Mouse (Mus musculus) midbrain, embryonic 14.5 days (tissue): ENCODE data around the gene Xdh. TPM values are rescaled to one million over a fixed set of nuclear protein-coding genes. Genes with fewer than 3 reads are reported as not detected.
A peak's percentile ranks its signal among the peaks of the same experiment; 100 is the strongest.

ENCODE experiments used
- ATAC-seq: fragments of 200-750 bp; cut with Nextera tagmentation; 2 replicates; pipeline ENCODE4 v1.8.0; 2017; ENCODE audit warnings: moderate number of reproducible peaks, moderate library complexity; ENCODE audit not compliant: low FRiP score, low TSS enrichment
- DNase-seq: peaks from one replicate; pipeline ENCODE4 v3.0.0-alpha.2; 2015
- H3K27ac ChIP-seq: fragments of 300-500 bp; sonication (generic); replicated peaks from 2 replicates; pipeline ENCODE4 v1.5.1; 2014; ENCODE audit warnings: mild to moderate bottlenecking, low read depth, low read length, moderate library complexity
- H3K27me3 ChIP-seq: fragments of 300-500 bp; sonication (generic); 2 replicates; pipeline ENCODE4 v1.6.1; 2014; ENCODE audit warnings: low read length, control low read depth, mixed read lengths; ENCODE audit not compliant: control insufficient read depth, insufficient read depth
- H3K36me3 ChIP-seq: fragments of 300-500 bp; sonication (generic); 2 replicates; pipeline ENCODE4 v1.6.1; 2014; ENCODE audit warnings: low read length, control low read depth; ENCODE audit not compliant: control insufficient read depth, insufficient read depth
- H3K4me1 ChIP-seq: fragments of 300-500 bp; sonication (generic); 2 replicates; pipeline ENCODE4 v1.6.1; 2014; ENCODE audit warnings: mild to moderate bottlenecking, antibody characterized with exemption, low read length, control low read depth; ENCODE audit not compliant: control insufficient read depth, insufficient read depth
- H3K4me2 ChIP-seq: fragments of 300-500 bp; sonication (generic); 2 replicates; pipeline ENCODE4 v1.6.1; 2014; ENCODE audit warnings: mild to moderate bottlenecking, low read length, moderate library complexity
- H3K4me3 ChIP-seq: fragments of 300-500 bp; sonication (generic); replicated peaks from 2 replicates; pipeline ENCODE4 v1.5.1; 2014; ENCODE audit warnings: low read depth, low read length
- H3K9ac ChIP-seq: fragments of 300-500 bp; sonication (generic); replicated peaks from 2 replicates; pipeline ENCODE4 v1.6.1; 2014; ENCODE audit warnings: mild to moderate bottlenecking, low read length, moderate library complexity
- H3K9me3 ChIP-seq: fragments of 300-500 bp; sonication (generic); 2 replicates; pipeline ENCODE4 v1.6.1; 2016; ENCODE audit warnings: low read length, control low read depth, mixed read lengths; ENCODE audit not compliant: control insufficient read depth
- WGBS: fragments of 180-500 bp; shearing (Covaris S2); extraction: QIAGEN DNeasy Blood & Tissue Kit; methylation state at CpG from one replicate; pipeline ENCODE4 v1.1.7; 2014; 5-methylcytosine and 5-hydroxymethylcytosine counted together
- polyA plus RNA-seq: library from polyadenylated mRNA; unstranded; fragments of >200 nt; fragmentation: Nextera tagmentation; extraction: Ambion mirVana; gene quantifications from 2 replicates; pipeline ENCODE4 v1.2.1, GENCODE M21; 2014

Xdh gene
- polyA plus RNA-seq, 1 experiment from 2014 or later, result 0.30 TPM

DNA sequence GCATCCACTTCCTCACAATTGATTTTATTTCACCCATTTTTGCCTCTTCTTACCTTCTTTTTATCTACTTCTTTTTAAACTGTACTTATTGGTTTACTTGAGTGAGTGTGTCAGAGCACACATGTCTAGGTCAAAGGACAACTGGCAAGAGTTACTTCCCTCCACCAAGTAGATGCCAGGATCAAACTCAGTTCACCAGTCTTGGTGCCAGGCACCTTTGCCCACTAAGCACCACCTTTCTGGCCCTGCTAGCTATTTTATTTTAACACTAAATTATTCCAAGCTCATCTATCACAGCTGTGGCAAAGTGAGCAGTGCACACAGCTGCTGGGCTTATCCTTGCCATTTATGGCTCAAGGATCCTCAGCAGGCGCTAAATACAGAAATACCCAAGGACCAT, 46.9 kb downstream of the Xdh start:
- H3K36me3 ChIP-seq, result no peaks in the 10 kb centered on the region
- WGBS, result 83% methylated on average over 1 of the region's 1 CpGs
- H3K4me1 ChIP-seq, result no peaks in the 10 kb centered on the region
- no peak overlapping the region for H3K4me3 ChIP-seq
- DNase-seq (no peak), ATAC-seq (no peak)
- no peak overlapping the region for H3K9ac ChIP-seq
- no peak overlapping the region for H3K27ac ChIP-seq
- no peak overlapping the region for H3K4me2 ChIP-seq
- no peaks in the 10 kb centered on the region for H3K9me3 ChIP-seq
- H3K27me3 ChIP-seq, result no peaks in the 10 kb centered on the region

DNA sequence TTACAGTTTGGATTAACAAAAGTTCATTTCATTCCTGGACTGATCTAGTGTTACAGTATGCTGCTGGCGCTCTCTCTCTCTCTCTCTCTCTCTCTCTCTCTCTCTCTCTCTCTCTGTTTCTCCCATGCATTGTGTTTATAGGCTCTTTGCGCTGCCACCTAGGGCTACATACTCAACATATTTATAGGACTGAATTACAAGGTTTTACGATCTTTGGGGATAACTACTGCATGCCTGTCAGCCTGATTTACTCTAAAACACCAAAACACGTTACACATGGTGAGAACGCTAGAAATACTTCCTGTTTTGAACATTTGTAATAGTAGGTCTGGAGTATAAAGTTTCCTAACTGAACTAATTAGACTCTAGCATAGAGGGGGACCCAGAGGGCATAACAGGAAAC, 47.8 kb downstream of the Xdh start:
- ATAC-seq (no peak), DNase-seq (no peak)
- Histone ChIP-seq H3K9ac (no peak overlapping the region), H3K4me3 (no peak overlapping the region), H3K4me2 (no peak overlapping the region), H3K27me3 (no peaks in the 10 kb centered on the region), H3K9me3 (no peaks in the 10 kb centered on the region), H3K27ac (no peak overlapping the region), H3K4me1 (no peaks in the 10 kb centered on the region), H3K36me3 (no peaks in the 10 kb centered on the region)
- WGBS, result 68% methylated on average over 5 of the region's 5 CpGs

DNA sequence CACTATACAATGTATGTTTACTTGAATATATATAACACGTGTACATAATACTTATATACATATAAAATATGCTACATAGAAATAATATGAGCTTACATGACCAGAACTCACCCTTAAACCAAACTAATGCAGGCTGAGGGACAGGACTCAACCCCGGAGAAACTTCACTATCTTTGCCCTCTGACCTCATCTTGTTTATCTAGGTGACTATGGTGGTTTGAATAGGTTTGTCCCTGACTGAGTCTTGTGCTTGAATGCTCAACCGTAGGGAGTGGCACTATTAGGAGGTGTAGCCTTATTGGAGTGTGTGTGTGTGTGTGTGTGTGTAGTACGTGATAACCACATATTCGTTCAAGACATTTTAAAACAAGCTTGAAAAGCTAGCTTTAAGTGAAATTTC, 55.6 kb downstream of the Xdh start:
- Histone ChIP-seq H3K27me3 (no peaks in the 10 kb centered on the region), H3K4me1 (no peaks in the 10 kb centered on the region), H3K27ac (no peak overlapping the region), H3K9me3 (no peaks in the 10 kb centered on the region), H3K4me3 (no peak overlapping the region), H3K4me2 (no peak overlapping the region), H3K9ac (no peak overlapping the region), H3K36me3 (no peaks in the 10 kb centered on the region)
- ATAC-seq, result no peak
- 89% methylated on average over 5 of the region's 5 CpGs for WGBS
- DNase-seq, result no peak

DNA sequence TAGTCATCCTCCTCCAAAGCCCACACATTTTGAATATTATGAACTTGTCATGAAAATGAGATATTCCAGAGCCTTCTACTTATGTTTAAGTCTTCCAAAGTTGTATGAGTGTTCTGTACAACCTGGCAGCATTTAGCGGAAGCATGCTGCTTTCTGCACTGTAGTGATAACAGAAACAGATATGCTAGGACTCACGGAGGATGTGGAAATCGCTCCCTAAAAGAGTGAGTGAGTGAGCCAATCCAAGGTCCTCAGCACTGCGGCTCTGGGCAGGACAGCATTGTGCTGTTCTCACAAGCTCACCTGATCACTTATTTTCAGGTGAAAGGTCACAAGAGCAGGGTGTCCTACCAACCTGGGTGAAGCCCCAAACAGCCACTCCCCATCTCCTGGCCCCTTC, 56.2 kb downstream of the Xdh start:
- ATAC-seq (no peak), DNase-seq (no peak)
- Histone ChIP-seq H3K9ac (no peak overlapping the region), H3K4me2 (no peak overlapping the region), H3K4me3 (no peak overlapping the region), H3K27ac (no peak overlapping the region), H3K27me3 (no peaks in the 10 kb centered on the region), H3K9me3 (no peaks in the 10 kb centered on the region), H3K4me1 (no peaks in the 10 kb centered on the region), H3K36me3 (no peaks in the 10 kb centered on the region)
- 96% methylated on average over 4 of the region's 4 CpGs for WGBS

DNA sequence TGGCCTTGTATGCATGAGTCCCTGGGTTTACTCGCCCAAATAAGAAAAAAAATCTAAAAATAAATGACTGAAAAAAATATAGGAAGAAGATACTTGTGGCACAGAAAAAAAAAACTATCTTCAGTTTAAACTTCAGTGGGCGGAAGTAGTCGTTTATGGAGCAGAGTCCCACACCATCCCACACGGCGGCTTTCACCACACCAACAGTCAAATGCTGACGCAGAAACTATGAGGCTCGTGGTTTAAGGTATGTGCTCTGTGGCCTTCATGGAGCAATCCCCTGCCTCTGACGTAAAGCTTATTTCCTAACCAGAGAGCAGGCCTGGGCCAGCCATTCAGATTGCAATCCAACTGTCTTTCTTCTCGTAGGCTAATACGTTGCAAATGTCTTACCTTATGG, 56.8 kb downstream of the Xdh start:
- no peaks in the 10 kb centered on the region for H3K4me1 ChIP-seq
- H3K9ac ChIP-seq, result no peak overlapping the region
- no peaks in the 10 kb centered on the region for H3K27me3 ChIP-seq
- 92% methylated on average over 10 of the region's 10 CpGs for WGBS
- ATAC-seq (no peak), DNase-seq (no peak)
- no peak overlapping the region for H3K27ac ChIP-seq
- no peaks in the 10 kb centered on the region for H3K9me3 ChIP-seq
- no peaks in the 10 kb centered on the region for H3K36me3 ChIP-seq
- no peak overlapping the region for H3K4me2 ChIP-seq
- H3K4me3 ChIP-seq, result no peak overlapping the region

DNA sequence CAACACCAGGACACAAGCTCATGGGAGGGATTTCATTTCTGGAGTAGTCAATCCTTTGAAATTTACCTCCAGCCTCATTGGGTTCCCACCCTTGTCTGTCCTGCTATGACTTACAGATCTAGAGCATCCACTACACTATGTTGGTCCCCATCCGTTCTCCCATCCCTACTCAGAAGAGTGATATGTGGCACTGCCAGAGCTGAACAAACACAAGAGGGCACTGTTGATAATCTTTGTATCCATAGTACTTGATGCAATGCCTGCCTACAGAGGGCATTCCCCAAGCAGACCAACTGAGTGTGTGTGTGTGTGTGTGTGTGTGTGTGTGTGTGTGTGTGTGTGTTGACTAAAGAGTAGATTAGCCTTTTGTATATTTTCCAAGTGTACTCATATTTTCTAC, 58.4 kb downstream of the Xdh start:
- DNase-seq, result no peak
- no peaks in the 10 kb centered on the region for H3K4me1 ChIP-seq
- no peak for ATAC-seq
- H3K4me2 ChIP-seq, result no peak overlapping the region
- H3K4me3 ChIP-seq, result no peak overlapping the region
- no peak overlapping the region for H3K27ac ChIP-seq
- H3K9me3 ChIP-seq, result no peaks in the 10 kb centered on the region
- no peak overlapping the region for H3K9ac ChIP-seq
- no peaks in the 10 kb centered on the region for H3K36me3 ChIP-seq
- H3K27me3 ChIP-seq, result no peaks in the 10 kb centered on the region
- WGBS, result 90% methylated on average over 1 of the region's 1 CpGs

DNA sequence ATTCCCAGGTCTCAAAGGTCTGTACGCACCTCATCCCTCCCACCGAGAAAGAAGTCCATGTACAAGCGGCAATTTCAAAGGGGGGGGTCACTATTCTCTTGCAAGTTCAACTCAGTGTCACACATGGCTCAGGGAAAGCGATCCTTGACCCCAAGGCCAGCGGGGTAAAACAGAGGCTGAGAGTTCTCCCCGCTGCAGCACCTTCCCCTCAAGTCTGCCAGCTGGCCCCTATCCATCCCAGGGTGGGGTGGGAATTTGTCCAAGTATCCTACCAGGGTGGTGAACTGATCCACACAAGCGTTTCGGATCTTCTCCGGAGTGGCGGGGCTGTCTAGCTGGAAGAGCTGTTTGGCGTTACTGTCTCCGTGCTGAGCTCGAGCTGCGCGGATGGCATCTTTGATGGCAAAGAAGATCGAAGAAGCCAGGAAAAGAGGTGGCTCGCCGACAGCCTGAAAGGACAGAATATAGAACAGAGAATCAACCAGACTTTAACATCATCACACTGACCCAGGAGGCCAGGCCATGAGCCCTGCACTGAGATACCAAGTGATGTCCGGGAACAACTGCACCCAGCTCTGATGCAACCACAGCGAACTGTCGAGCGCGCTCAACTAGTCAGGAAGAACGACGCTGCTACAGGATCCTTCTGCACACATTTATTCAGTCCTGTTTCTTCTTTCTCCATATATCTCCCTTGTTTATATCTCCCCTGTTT, 63.8 kb downstream of the Xdh start:
- no peak overlapping the region for H3K9ac ChIP-seq
- no peaks in the 10 kb centered on the region for H3K27me3 ChIP-seq
- no peak overlapping the region for H3K4me2 ChIP-seq
- H3K9me3 ChIP-seq, result no peaks in the 10 kb centered on the region
- no peak overlapping the region for H3K27ac ChIP-seq
- WGBS, result 90% methylated on average over 25 of the region's 25 CpGs
- H3K4me3 ChIP-seq, result no peak overlapping the region
- H3K4me1 ChIP-seq, result no peaks in the 10 kb centered on the region
- no peak for ATAC-seq
- H3K36me3 ChIP-seq, result no peaks in the 10 kb centered on the region
- no peak for DNase-seq

DNA sequence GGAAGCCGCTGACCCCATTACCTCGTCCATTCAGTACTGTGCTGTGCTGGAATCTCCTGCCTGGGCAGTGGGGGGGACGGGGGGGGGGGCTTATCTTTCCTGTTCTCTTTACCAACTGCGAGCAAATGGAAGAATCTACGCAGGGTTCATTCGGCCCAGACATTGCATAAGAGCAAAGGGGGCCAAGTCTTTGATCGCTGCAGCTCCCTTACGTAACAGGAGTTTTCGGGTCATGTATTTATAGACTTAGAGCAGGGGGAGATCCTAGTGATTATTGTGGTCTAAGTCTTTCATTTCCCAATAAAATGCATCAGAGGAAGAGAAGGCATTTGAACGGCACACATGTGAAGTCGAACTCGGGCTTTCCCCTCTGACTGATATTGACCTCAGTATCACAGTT, 66.7 kb downstream of the Xdh start:
- no peaks in the 10 kb centered on the region for H3K27me3 ChIP-seq
- no peaks in the 10 kb centered on the region for H3K9me3 ChIP-seq
- H3K4me2 ChIP-seq, result no peak overlapping the region
- WGBS, result 83% methylated on average over 12 of the region's 12 CpGs
- no peaks in the 10 kb centered on the region for H3K4me1 ChIP-seq
- DNase-seq (no peak), ATAC-seq (no peak)
- H3K4me3 ChIP-seq, result no peak overlapping the region
- no peak overlapping the region for H3K9ac ChIP-seq
- no peak overlapping the region for H3K27ac ChIP-seq
- H3K36me3 ChIP-seq, result no peaks in the 10 kb centered on the region

DNA sequence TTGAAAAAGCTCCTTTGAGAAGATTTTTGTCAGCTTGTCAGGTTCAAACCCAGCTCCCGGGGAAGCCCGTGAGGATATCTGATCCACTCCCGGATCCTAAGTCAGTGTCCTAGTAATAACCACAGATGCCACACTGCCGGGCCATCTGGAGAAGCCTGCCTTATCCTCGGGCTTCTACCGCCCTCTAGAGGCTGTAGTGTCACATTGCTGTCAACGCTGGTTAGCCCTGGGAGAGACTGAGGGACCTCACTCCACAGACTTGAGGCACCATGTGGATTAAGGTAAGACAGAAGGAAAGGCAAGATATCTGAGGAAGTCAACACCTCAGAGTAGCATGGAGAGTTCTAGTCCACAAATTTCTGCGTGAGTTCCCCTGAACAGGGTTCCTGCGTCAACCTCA, 67.8 kb downstream of the Xdh start:
- H3K4me3 ChIP-seq, result no peak overlapping the region
- no peaks in the 10 kb centered on the region for H3K36me3 ChIP-seq
- no peak overlapping the region for H3K27ac ChIP-seq
- DNase-seq (peak; percentile 96), ATAC-seq (peak; percentile 79; the same call in 1 of the 2 replicates)
- H3K4me1 ChIP-seq, result no peaks in the 10 kb centered on the region
- no peaks in the 10 kb centered on the region for H3K27me3 ChIP-seq
- H3K9ac ChIP-seq, result no peak overlapping the region
- H3K9me3 ChIP-seq, result no peaks in the 10 kb centered on the region
- no peak overlapping the region for H3K4me2 ChIP-seq
- WGBS, result 15% methylated on average over 9 of the region's 9 CpGs
